Mouse (Mus musculus) neural tube, embryonic 12.5 days (tissue): ENCODE data around the gene Alpk1. TPM values are rescaled to one million over a fixed set of nuclear protein-coding genes. Genes with fewer than 3 reads are reported as not detected.
"Not testable (repeated sequence)": the region's sequence is repeated elsewhere in the genome, so short reads cannot be mapped to it uniquely, and the experiment has no call there.

Experiments used
- ATAC-seq: fragments of 200-750 bp; cut with Nextera tagmentation; 2 replicates; pipeline ENCODE4 v1.8.0; 2017; ENCODE audit warnings: low read depth, mild to moderate bottlenecking, moderate TSS enrichment, moderate library complexity; ENCODE audit not compliant: low FRiP score
- H3K27ac ChIP-seq: fragments of 300-500 bp; sonication (generic); 2 replicates; pipeline ENCODE4 v1.5.1; 2016
- H3K27me3 ChIP-seq: fragments of 300-500 bp; sonication (generic); replicated peaks from 2 replicates; pipeline ENCODE4 v1.6.1; 2016; ENCODE audit warnings: mild to moderate bottlenecking
- H3K36me3 ChIP-seq: fragments of 300-500 bp; sonication (generic); 2 replicates; pipeline ENCODE4 v1.6.1; 2016; ENCODE audit warnings: mild to moderate bottlenecking
- H3K4me1 ChIP-seq: fragments of 300-500 bp; sonication (generic); 2 replicates; pipeline ENCODE4 v1.6.1; 2016
- H3K4me2 ChIP-seq: fragments of 300-500 bp; sonication (generic); replicated peaks from 2 replicates; pipeline ENCODE4 v1.6.1; 2016; ENCODE audit warnings: mild to moderate bottlenecking
- H3K4me3 ChIP-seq: fragments of 300-500 bp; sonication (generic); 2 replicates; pipeline ENCODE4 v1.5.1; 2016
- H3K9ac ChIP-seq: fragments of 300-500 bp; sonication (generic); 2 replicates; pipeline ENCODE4 v1.6.1; 2016; ENCODE audit warnings: mild to moderate bottlenecking
- H3K9me3 ChIP-seq: fragments of 300-500 bp; sonication (generic); 2 replicates; pipeline ENCODE4 v1.6.1; 2016; ENCODE audit warnings: mild to moderate bottlenecking
- WGBS: fragments of 180-500 bp; shearing (Covaris S2); methylation state at CpG from one replicate; pipeline ENCODE4 v1.1.7; 2016; 5-methylcytosine and 5-hydroxymethylcytosine counted together
- polyA plus RNA-seq: library from polyadenylated mRNA; unstranded; fragments of >200 nt; fragmentation: Nextera tagmentation; extraction: Ambion mirVana; gene quantifications from 2 replicates; pipeline ENCODE4 v1.2.1, GENCODE M21; 2016

The Alpk1 gene
- polyA plus RNA-seq, 1 experiment from 2014 or later, result 1.7 TPM

GRCm38 (mm10) chr3:127788919-127789318, 8.6 kb upstream of the Alpk1 start:
- 0 out of 2 replicates have a peak overlapping the region, but pooled peaks have one; percentile 55 for H3K4me3 ChIP-seq
- no peak for ATAC-seq
- no peak overlapping the region for H3K27ac ChIP-seq
- no peaks in the 10 kb centered on the region for H3K36me3 ChIP-seq
- H3K27me3 ChIP-seq, result peaks cover 42% of the 10 kb centered on the region
- H3K4me2 ChIP-seq, result peak overlapping the region; percentile 98
- H3K4me1 ChIP-seq, result peaks cover 17% of the 10 kb centered on the region
- WGBS, result 10% methylated on average over 8 of the region's 8 CpGs
- no peaks in the 10 kb centered on the region for H3K9me3 ChIP-seq
- no peak overlapping the region for H3K9ac ChIP-seq

DNA sequence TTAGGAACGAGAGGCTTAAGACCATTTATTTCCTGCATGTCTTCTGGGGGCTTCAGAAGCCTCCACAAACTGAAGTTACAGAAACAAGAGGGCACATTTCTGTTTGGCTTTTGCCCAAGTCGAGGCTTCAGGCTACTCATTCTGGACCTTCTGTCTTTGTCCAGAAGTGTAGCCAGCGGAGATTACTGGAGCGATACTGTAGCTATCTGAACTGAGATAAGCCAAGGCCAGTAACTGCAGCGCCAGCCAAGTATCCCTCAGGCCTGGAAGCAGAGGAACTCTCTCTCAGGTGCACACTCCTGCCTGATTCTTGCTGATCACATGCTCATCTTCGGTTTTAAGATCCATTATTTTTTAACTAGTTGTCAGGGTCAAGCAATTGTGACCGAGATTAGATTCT, 7.7 kb upstream of the Alpk1 start:
- Histone ChIP-seq H3K9ac (no peak overlapping the region), H3K9me3 (no peaks in the 10 kb centered on the region), H3K4me1 (peaks cover 17% of the 10 kb centered on the region), H3K27ac (no peak overlapping the region), H3K4me2 (no peak overlapping the region), H3K36me3 (no peaks in the 10 kb centered on the region), H3K27me3 (peaks cover 42% of the 10 kb centered on the region), H3K4me3 (no peak overlapping the region)
- ATAC-seq, result no peak
- WGBS, result 56% methylated on average over 7 of the region's 7 CpGs

DNA sequence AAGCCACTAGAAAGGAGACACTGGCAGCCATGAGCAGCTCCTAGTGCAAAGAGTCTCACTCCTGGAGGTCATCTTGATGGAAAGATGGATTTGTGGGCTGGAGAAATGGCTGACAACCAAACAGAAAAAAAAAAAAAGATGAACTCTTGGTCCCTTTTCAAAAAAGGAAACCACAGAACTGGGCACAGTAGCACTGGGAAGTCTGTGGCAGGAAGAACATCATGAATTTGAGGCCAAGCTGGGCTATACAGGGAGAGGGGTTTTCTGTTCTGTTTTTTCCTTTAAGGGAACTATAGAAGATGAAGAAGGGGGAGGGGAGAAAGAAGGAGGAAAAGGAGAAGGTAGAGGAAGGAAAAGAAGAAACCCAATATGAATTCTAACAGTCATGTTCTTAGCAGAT, 6.7 kb upstream of the Alpk1 start:
- Histone ChIP-seq H3K27me3 (peaks cover 36% of the 10 kb centered on the region), H3K4me2 (no peak overlapping the region), H3K36me3 (no peaks in the 10 kb centered on the region), H3K9ac (no peak overlapping the region), H3K4me1 (peaks cover 17% of the 10 kb centered on the region), H3K27ac (no peak overlapping the region), H3K4me3 (no peak overlapping the region), H3K9me3 (no peaks in the 10 kb centered on the region)
- no peak for ATAC-seq

DNA sequence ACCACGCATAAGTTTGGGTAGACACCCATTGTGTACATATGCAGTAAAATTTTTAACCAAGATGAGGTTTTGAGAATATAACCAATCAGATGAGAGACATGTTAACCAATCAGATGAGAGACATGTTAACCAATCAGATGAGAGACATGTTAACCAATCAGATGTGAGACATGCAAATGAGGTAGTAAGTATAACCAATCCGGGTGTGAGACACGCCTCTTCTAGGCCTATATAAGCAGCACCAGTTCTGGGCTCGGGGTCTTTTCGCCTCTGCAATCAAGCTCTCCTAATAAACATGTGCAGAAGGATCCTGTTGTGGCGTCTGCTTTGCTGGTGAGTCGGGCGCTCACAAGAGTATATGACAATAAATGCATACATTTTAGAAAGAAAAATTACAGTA, 3.4 kb upstream of the Alpk1 start:
- WGBS, result 94% methylated on average over 8 of the region's 8 CpGs

GRCm38 (mm10) chr3:127782921-127783320, 2.6 kb upstream of the Alpk1 start:
- no peak for ATAC-seq
- H3K9ac ChIP-seq, result no peak overlapping the region
- no peak overlapping the region for H3K4me2 ChIP-seq
- no peaks in the 10 kb centered on the region for H3K4me1 ChIP-seq
- no peak overlapping the region for H3K4me3 ChIP-seq
- WGBS, result 90% methylated on average over 6 of the region's 6 CpGs
- no peaks in the 10 kb centered on the region for H3K36me3 ChIP-seq
- no peak overlapping the region for H3K27ac ChIP-seq
- no peaks in the 10 kb centered on the region for H3K9me3 ChIP-seq
- H3K27me3 ChIP-seq, result peaks cover 5% of the 10 kb centered on the region

More for the DNA sequence above, 3.4 kb upstream of the Alpk1 start:
- H3K4me2 ChIP-seq, ATAC-seq, H3K4me1 ChIP-seq, H3K9ac ChIP-seq, H3K4me3 ChIP-seq, H3K27ac ChIP-seq, H3K9me3 ChIP-seq, H3K36me3 ChIP-seq: not testable (repeated sequence)
- H3K27me3 ChIP-seq, result peaks cover 13% of the 10 kb centered on the region

GRCm38 (mm10) chr3:127780921-127781320, 594 bp upstream of the Alpk1 start:
- ATAC-seq, result no peak
- no peak overlapping the region for H3K4me2 ChIP-seq
- no peak overlapping the region for H3K9ac ChIP-seq

DNA sequence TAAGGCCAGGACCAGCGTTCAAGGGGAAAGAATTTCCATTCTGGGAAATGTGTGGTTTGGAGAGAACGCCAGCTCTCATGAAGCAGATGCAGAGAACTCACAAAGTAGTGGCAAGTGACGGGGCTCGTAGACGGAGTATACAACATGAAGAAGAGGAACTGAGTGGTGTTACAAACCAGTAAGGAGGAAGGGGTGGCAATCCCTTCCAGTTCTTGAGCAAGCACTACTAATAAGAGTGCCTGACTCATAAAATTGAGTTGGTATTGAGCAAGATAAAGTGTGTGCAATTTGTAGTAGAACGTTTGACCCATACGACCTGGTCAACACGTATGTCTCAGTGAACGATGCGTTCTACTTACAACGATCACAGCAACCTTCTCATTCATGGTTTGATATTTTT, 11.2 kb downstream of the Alpk1 start:
- no peak overlapping the region for H3K4me3 ChIP-seq
- no peaks in the 10 kb centered on the region for H3K4me1 ChIP-seq
- no peaks in the 10 kb centered on the region for H3K9me3 ChIP-seq
- H3K27me3 ChIP-seq, result no peaks in the 10 kb centered on the region
- 87% methylated on average over 11 of the region's 11 CpGs for whole genome bisulfite sequencing
- H3K27ac ChIP-seq, result no peak overlapping the region
- no peak for ATAC-seq
- no peak overlapping the region for H3K9ac ChIP-seq
- no peak overlapping the region for H3K4me2 ChIP-seq
- no peaks in the 10 kb centered on the region for H3K36me3 ChIP-seq

More at GRCm38 (mm10) chr3:127780921-127781320, 594 bp upstream of the Alpk1 start:
- Histone ChIP-seq H3K36me3 (no peaks in the 10 kb centered on the region), H3K4me1 (no peaks in the 10 kb centered on the region), H3K9me3 (no peaks in the 10 kb centered on the region), H3K27me3 (no peaks in the 10 kb centered on the region), H3K27ac (no peak overlapping the region), H3K4me3 (no peak overlapping the region)
- 94% methylated on average over 9 of the region's 9 CpGs for WGBS

GRCm38 (mm10) chr3:127765971-127766370, 14.4 kb downstream of the Alpk1 start:
- H3K9ac ChIP-seq, result no peak overlapping the region
- no peak overlapping the region for H3K4me2 ChIP-seq
- ATAC-seq, result no peak

DNA sequence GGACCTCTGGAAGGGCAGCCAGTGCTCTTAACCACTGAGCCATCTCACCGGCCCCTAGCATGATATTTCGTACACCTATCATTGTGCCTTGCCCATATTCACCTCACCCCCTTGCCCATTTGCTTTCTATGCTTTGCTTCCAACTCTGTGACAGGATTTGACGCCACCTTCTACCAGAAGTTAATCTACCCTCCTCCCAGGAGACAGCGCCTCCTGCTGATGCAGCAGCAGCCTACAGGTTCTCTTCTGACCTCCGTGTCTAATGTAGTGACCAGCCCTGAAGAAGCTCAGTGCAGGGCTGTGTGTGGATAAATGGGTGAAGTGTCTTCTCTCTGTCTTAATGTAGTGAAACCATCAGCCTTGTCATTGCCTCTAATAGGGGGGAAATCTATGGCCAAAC, 15.8 kb downstream of the Alpk1 start:
- no peak overlapping the region for H3K4me2 ChIP-seq
- H3K4me1 ChIP-seq, result no peaks in the 10 kb centered on the region
- no peaks in the 10 kb centered on the region for H3K36me3 ChIP-seq
- no peak overlapping the region for H3K9ac ChIP-seq
- peaks cover 12% of the 10 kb centered on the region for H3K27me3 ChIP-seq
- H3K27ac ChIP-seq, result no peak overlapping the region
- no peak for ATAC-seq
- H3K4me3 ChIP-seq, result no peak overlapping the region
- no peaks in the 10 kb centered on the region for H3K9me3 ChIP-seq
- 59% methylated on average over 5 of the region's 5 CpGs for WGBS

More at GRCm38 (mm10) chr3:127765971-127766370, 14.4 kb downstream of the Alpk1 start:
- H3K27me3 ChIP-seq, result peaks cover 6% of the 10 kb centered on the region; the same call in 1 of the 2 replicates
- H3K27ac ChIP-seq, result no peak overlapping the region
- 75% methylated on average over 3 of the region's 3 CpGs for WGBS
- no peaks in the 10 kb centered on the region for H3K9me3 ChIP-seq
- no peaks in the 10 kb centered on the region for H3K36me3 ChIP-seq
- H3K4me1 ChIP-seq, result no peaks in the 10 kb centered on the region
- H3K4me3 ChIP-seq, result no peak overlapping the region

GRCm38 (mm10) chr3:127763076-127763612, 17.2 kb downstream of the Alpk1 start:
- no peak overlapping the region for H3K4me2 ChIP-seq
- no peaks in the 10 kb centered on the region for H3K36me3 ChIP-seq
- no peaks in the 10 kb centered on the region for H3K9me3 ChIP-seq
- WGBS, result 27% methylated on average over 7 of the region's 7 CpGs
- H3K4me1 ChIP-seq, result peaks cover 9% of the 10 kb centered on the region
- no peak overlapping the region for H3K9ac ChIP-seq
- H3K27me3 ChIP-seq, result peaks cover 14% of the 10 kb centered on the region
- no peak for ATAC-seq
- H3K4me3 ChIP-seq, result no peak overlapping the region
- H3K27ac ChIP-seq, result no peak overlapping the region

DNA sequence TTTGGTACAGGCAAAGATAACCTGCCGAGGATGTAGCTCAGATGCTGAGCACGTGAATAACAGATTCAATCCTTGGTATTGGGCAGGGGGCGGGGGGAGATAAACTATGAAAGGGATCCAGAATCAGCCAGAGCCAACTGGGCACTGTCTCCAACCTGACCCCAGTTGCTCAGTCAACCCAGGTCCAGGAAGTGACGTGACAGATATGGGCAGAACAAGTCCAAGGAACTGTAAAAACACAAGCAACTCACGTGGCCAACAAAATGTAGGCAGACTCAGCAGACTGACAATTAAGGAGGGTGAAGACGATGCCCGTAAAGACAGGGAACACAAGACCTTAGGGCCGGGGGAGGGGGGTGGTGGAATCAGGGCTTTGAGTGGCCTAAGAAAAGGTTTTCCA, 17.9 kb downstream of the Alpk1 start:
- no peak overlapping the region for H3K4me2 ChIP-seq
- no peak overlapping the region for H3K4me3 ChIP-seq
- H3K27ac ChIP-seq, result no peak overlapping the region
- H3K27me3 ChIP-seq, result peaks cover 20% of the 10 kb centered on the region
- no peaks in the 10 kb centered on the region for H3K9me3 ChIP-seq
- ATAC-seq, result no peak
- H3K4me1 ChIP-seq, result peaks cover 10% of the 10 kb centered on the region
- H3K9ac ChIP-seq, result no peak overlapping the region
- WGBS, result 60% methylated on average over 8 of the region's 8 CpGs
- no peaks in the 10 kb centered on the region for H3K36me3 ChIP-seq

DNA sequence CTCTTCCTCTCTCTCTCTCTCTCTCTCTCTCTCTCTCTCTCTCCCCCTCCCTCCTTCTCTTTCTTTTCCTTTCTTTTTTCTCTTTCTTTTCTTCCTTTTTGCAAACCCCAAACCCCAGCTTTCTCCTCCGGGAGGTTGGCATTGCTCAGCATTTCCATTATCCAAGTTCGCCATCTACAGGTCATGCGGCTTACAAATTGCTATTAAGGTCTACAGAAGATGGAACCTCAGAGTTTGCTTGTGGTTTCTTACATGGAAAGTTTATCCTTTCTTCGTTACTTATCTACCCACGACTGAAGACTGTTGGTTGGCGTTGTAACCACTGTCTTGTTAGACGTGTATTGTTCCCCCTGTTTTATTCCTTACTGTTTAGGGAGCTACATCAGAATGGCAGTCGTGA, 21.1 kb downstream of the Alpk1 start:
- Histone ChIP-seq H3K9ac (no peak overlapping the region), H3K4me2 (no peak overlapping the region), H3K4me1 (peaks cover 10% of the 10 kb centered on the region), H3K4me3 (no peak overlapping the region), H3K27me3 (peaks cover 51% of the 10 kb centered on the region), H3K36me3 (no peaks in the 10 kb centered on the region), H3K9me3 (no peaks in the 10 kb centered on the region), H3K27ac (no peak overlapping the region)
- WGBS, result 19% methylated on average over 8 of the region's 8 CpGs
- no peak for ATAC-seq

GRCm38 (mm10) chr3:127758806-127759205, 21.5 kb downstream of the Alpk1 start:
- no peak overlapping the region for H3K4me2 ChIP-seq
- H3K9ac ChIP-seq, result no peak overlapping the region
- no peaks in the 10 kb centered on the region for H3K36me3 ChIP-seq
- H3K4me1 ChIP-seq, result peaks cover 10% of the 10 kb centered on the region
- no peak overlapping the region for H3K4me3 ChIP-seq
- WGBS, result 25% methylated on average over 4 of the region's 4 CpGs
- H3K27me3 ChIP-seq, result peaks cover 54% of the 10 kb centered on the region
- H3K9me3 ChIP-seq, result no peaks in the 10 kb centered on the region
- H3K27ac ChIP-seq, result no peak overlapping the region
- no peak for ATAC-seq
